Mouse (Mus musculus) liver, adult (tissue): ENCODE measurements around the gene Dnajc3.

Experiments used
- GATA4 ChIP-seq: IDR thresholded peaks from 2 replicates; pipeline ENCODE4 v1.6.1; 2014; ENCODE audit warnings: mild to moderate bottlenecking, low read length; ENCODE audit not compliant: insufficient replicate concordance

The Dnajc3 gene

GRCm38 (mm10) chr14:118958010-118958409 lies 20.2 kb downstream of the Dnajc3 start:
- TF ChIP-seq GATA4, result no peak

- TF ChIP-seq GATA4, result no peak
Observed at GRCm38 (mm10) chr14:118965356-118966000, 27.7 kb downstream of the Dnajc3 start.

- no peak for TF ChIP-seq GATA4
Observed at GRCm38 (mm10) chr14:118967646-118968045, 29.9 kb downstream of the Dnajc3 start.

GRCm38 (mm10) chr14:118972268-118972667 lies 34.5 kb downstream of the Dnajc3 start:
- TF ChIP-seq GATA4, result no peak

- TF ChIP-seq GATA4, result no peak
Observed at GRCm38 (mm10) chr14:118977136-118977816, 39.5 kb downstream of the Dnajc3 start.

GRCm38 (mm10) chr14:118979571-118980325 lies 42.0 kb downstream of the Dnajc3 start:
- TF ChIP-seq GATA4, result no peak

- no peak for TF ChIP-seq GATA4
Observed at GRCm38 (mm10) chr14:118980358-118980757, 42.6 kb downstream of the Dnajc3 start.

- TF ChIP-seq GATA4, result no peak
Observed at GRCm38 (mm10) chr14:118980890-118981289, 43.1 kb downstream of the Dnajc3 start.

- TF ChIP-seq GATA4, result no peak
Observed at GRCm38 (mm10) chr14:118983396-118983795, 45.6 kb downstream of the Dnajc3 start.

- no peak for TF ChIP-seq GATA4
Observed at GRCm38 (mm10) chr14:118984161-118984560, 46.4 kb downstream of the Dnajc3 start.

GRCm38 (mm10) chr14:118986653-118987522 lies 49.1 kb downstream of the Dnajc3 start:
- no peak for TF ChIP-seq GATA4

- TF ChIP-seq GATA4, result no peak
Observed at GRCm38 (mm10) chr14:118987523-118988496, 50.0 kb downstream of the Dnajc3 start.

GRCm38 (mm10) chr14:118995226-118995925 lies 57.6 kb downstream of the Dnajc3 start:
- TF ChIP-seq GATA4, result no peak
